Mouse (Mus musculus) ES-Bruce4 (cell line): Measurements from ENCODE around the gene Myo5a.

Experiments
- EP300 ChIP-seq: IDR thresholded peaks from 2 replicates; pipeline ENCODE4 v1.6.1; 2011; ENCODE audit warnings: low read depth, low read length; ENCODE audit not compliant: insufficient read depth
- POLR2A ChIP-seq: IDR thresholded peaks from one replicate; pipeline ENCODE4 v1.8.1; 2011; ENCODE audit warnings: low read length; ENCODE audit not compliant: insufficient read depth

DNA sequence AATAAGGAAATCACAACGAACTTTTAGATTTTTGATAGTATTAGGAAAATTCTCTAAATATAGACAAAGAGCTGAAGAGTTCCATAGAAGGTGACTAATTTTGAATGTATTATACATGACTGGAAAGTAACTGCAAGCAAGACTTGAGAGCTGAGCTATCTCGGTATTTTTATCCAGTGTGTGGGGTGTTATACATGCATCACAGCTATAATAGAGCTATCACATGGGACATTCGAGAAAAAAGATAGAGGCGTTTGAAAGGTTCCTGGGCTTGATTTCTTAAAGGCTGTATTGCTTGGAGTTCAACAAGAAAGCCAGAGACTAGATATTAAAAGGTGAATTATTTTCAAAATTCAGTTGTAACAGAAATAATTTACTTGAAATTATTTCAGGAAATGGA, 19.0 kb upstream of the Myo5a start:
- TF ChIP-seq POLR2A = no peak
- TF ChIP-seq EP300 = no peak
